Mouse (Mus musculus) kidney, adult 8-10 months (tissue): ENCODE data around the gene Glb1l2.
A peak's percentile ranks its signal among the peaks of the same experiment; 100 is the strongest.

Source experiments
- DNase-seq, 2 experiments: peaks; one replicate each; pipeline ENCODE4 v3.0.0; 2022

Gene Glb1l2

DNA sequence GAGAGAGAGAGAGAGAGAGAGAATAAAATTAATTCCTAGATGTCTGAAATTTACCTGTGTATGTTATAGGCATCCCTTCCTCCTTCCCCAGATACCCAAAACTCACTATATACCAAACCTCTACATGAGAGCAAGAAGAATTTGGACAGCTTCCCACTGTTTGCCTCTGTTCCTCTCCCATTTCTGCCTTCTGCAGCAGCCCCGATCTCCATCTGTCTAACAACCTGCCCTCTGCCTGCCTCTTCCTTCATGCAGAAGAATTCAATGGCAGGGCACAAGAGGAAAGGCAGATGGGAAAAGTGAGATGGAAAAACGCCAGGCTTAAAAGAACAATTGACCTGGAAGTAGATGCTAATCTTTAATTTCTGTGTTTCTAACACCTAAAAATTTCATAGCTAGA, 77.7 kb downstream of the Glb1l2 start:
- no peak for DNase-seq

DNA sequence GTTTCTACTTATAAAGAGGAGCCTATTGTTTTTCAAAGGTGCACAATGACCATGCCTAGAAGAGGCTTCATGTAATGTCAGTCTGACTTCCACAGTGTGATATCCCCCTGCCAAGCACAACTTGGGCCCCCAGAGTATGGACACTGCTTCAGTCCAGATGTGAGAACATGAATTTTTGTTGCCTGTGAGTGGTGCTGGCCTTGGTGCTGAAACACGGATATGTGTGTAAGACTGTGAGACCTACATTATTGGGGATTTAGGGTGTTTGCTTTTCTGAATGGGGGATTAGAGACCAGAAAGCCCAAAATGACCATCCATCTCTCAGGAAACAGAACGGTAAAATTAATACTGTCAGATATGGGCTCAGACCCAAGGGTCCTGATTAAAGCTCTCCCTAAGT, 78.8 kb downstream of the Glb1l2 start:
- DNase-seq, result peak in 1 of 2 experiments; percentile 7

DNA sequence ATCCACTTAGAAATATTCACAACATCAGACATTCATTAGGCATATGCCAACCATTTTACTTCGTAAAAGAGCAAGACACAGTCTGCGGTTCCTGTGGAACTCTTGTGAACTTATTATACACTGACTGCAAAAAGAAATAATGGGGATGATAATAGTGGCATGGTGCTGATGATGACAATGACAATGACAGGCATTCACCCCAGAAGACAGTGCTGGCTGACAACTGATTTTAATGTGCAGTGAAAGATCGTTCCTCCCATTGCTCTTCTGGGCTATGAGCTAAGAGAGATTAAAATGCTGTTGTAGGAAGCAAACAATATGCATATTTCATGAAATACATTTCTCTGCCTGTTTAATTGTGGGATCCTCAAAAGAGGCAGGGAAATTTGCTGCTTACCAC, 80.6 kb downstream of the Glb1l2 start:
- no peak for DNase-seq

DNA sequence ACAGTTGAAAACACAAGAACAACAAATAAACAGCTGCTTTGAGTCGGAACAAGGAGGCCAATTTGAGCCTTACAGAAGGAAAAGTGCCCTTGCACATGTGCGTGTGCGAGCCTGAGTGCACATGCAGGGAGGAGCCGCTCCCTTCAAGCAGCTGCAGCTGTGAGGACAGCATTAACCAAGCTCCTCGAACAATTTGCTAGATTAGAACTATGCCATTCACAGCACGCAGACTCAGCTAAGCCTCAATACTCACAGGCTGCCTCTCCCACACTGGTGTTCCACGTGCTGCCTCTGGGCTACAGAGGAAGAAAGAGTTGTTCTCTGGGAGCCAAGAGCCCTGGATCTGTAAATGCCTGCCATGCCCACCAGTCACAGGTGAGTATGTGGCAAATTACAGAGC, 84.5 kb downstream of the Glb1l2 start:
- DNase-seq, result no peak

DNA sequence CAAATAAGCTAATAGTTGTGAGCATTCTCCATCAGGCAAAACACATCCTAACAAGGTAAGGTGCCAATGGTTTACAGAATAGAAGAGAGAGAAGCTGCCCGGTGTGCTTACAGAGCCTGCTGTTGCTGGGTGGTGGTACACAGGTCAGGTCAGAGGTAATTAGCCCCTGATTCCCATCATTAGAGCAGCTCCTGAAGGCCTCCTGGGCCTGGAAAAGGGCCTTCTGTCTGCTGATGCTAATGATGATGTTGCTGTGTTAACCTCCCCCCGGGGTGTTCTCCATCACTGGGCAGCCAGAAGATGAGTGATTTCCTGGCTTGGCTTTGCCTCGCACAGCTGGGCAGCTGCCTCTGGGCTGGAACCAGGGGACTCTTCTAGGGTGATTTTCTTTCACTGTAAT, 87.9 kb downstream of the Glb1l2 start:
- DNase-seq, result no peak
